Mouse (Mus musculus) adrenal gland, adult 18-20 months (tissue): Measurements from ENCODE around the gene Cmtm4. TPM values are rescaled to one million over a fixed set of nuclear protein-coding genes. Genes with fewer than 3 reads are reported as not detected.

Experiments
- DNase-seq, 2 experiments: peaks; one replicate each; pipeline ENCODE4 v3.0.0; 2021 to 2022; ENCODE audit warnings: low spot score in 2 of 2
- long read RNA-seq, 2 experiments: library from polyadenylated mRNA; stranded (forward); transcript quantifications; one replicate each; pipeline ENCODE4 v2.0.0; 2021
- total RNA-seq, 2 experiments: library from RNA; stranded (reverse); gene quantifications; 1 replicate in 1 of 2; 2 replicates in 1 of 2; pipeline ENCODE4 v1.2.3; 2021

Cmtm4 gene
- 10 to 100 TPM; 39.6 to 44.5 TPM for total RNA-seq
- long read RNA-seq, experiment 1, full-length matches to known transcripts = 5 of 8 reads
- long read RNA-seq, experiment 1, partial matches to known transcripts = 0 of 8 reads
- long read RNA-seq, experiment 1, other reads (novel, unspliced or antisense) = 3 of 8 reads
- long read RNA-seq, experiment 2, full-length matches to known transcripts = 9 of 14 reads
- long read RNA-seq, experiment 2, partial matches to known transcripts = 0 of 14 reads
- long read RNA-seq, experiment 2, other reads (novel, unspliced or antisense) = 5 of 14 reads

GRCm38 (mm10) chr8:104395703-104396357 is at the start of gene Cmtm4:
Gene Cmtm4 (minus strand): TSS chr8:104395807.
- DNase-seq = peak; percentile 73 to 74

GRCm38 (mm10) chr8:104445248-104445647 is 49.6 kb upstream of the Cmtm4 start:
- DNase-seq = no peak

GRCm38 (mm10) chr8:104443125-104443679 is 47.6 kb upstream of the Cmtm4 start:
- DNase-seq = no peak

- DNase-seq = peak; percentile 95 to 97
These were observed 46.9 kb upstream of the Cmtm4 start, which contains the start of gene Dync1li2 for GRCm38 (mm10) chr8:104442299-104443124. Gene Dync1li2 (minus strand): TSS chr8:104443047.

GRCm38 (mm10) chr8:104441613-104442012 is 46.0 kb upstream of the Cmtm4 start:
- no peak for DNase-seq

GRCm38 (mm10) chr8:104439461-104439860 is 43.9 kb upstream of the Cmtm4 start:
- DNase-seq = peak in 1 of 2 experiments; percentile 11

GRCm38 (mm10) chr8:104437494-104438135 is 42.0 kb upstream of the Cmtm4 start:
- DNase-seq = no peak

GRCm38 (mm10) chr8:104436591-104436990 is 41.0 kb upstream of the Cmtm4 start:
- DNase-seq = no peak

GRCm38 (mm10) chr8:104436038-104436437 is 40.4 kb upstream of the Cmtm4 start:
- DNase-seq = peak; percentile 100

GRCm38 (mm10) chr8:104434826-104435354 is 39.3 kb upstream of the Cmtm4 start:
- DNase-seq = no peak

GRCm38 (mm10) chr8:104434275-104434674 is 38.7 kb upstream of the Cmtm4 start:
- DNase-seq = peak in 1 of 2 experiments; percentile 33

GRCm38 (mm10) chr8:104433191-104433842 is 37.7 kb upstream of the Cmtm4 start:
- DNase-seq = no peak

GRCm38 (mm10) chr8:104432656-104433055 is 37.0 kb upstream of the Cmtm4 start:
- no peak for DNase-seq

GRCm38 (mm10) chr8:104430230-104430629 is 34.6 kb upstream of the Cmtm4 start:
- no peak for DNase-seq

- DNase-seq = no peak
These were observed 32.1 kb upstream of the Cmtm4 start for GRCm38 (mm10) chr8:104427703-104428102.

- DNase-seq = no peak
These were observed 26.7 kb upstream of the Cmtm4 start for GRCm38 (mm10) chr8:104422313-104422712.

GRCm38 (mm10) chr8:104416022-104416421 is 20.4 kb upstream of the Cmtm4 start:
- DNase-seq = no peak

- DNase-seq = no peak
These were observed 18.6 kb upstream of the Cmtm4 start for GRCm38 (mm10) chr8:104414204-104414603.

GRCm38 (mm10) chr8:104413770-104414169 is 18.2 kb upstream of the Cmtm4 start:
- no peak for DNase-seq
